Mouse (Mus musculus): ENCODE measurements around the gene Ptger4. TPM values are rescaled to one million over a fixed set of nuclear protein-coding genes. Genes with fewer than 3 reads are reported as not detected.
"Not testable (repeated sequence)": the region's sequence is repeated elsewhere in the genome, so short reads cannot be mapped to it uniquely, and the experiment has no call there.

Gene Ptger4
- total RNA-seq, 1 experiment from 2014 or later = 10.3 TPM

GRCm38 (mm10) chr15:5239361-5239760 lies 4.6 kb downstream of the Ptger4 start:
- no peak for ATAC-seq (replicated peaks; ENCODE audit: low read depth, poor library complexity, severe bottlenecking)

- no peak for ATAC-seq (replicated peaks; ENCODE audit: low read depth, poor library complexity, severe bottlenecking)
Measured at GRCm38 (mm10) chr15:5238553-5238952, 5.4 kb downstream of the Ptger4 start.

- ATAC-seq (replicated peaks; ENCODE audit: low read depth, poor library complexity, severe bottlenecking) = no peak
Measured at GRCm38 (mm10) chr15:5238073-5238472, 5.9 kb downstream of the Ptger4 start.

- no peak for ATAC-seq (replicated peaks; ENCODE audit: low read depth, poor library complexity, severe bottlenecking)
Measured at GRCm38 (mm10) chr15:5237012-5237660, 6.9 kb downstream of the Ptger4 start.

- peak; percentile 64 for ATAC-seq (replicated peaks; ENCODE audit: low read depth, poor library complexity, severe bottlenecking)
Measured at GRCm38 (mm10) chr15:5236538-5236937, 7.4 kb downstream of the Ptger4 start.

GRCm38 (mm10) chr15:5235527-5235926 lies 8.5 kb downstream of the Ptger4 start:
- peak; percentile 16; the same call in 1 of the 2 replicates for ATAC-seq (replicated peaks; ENCODE audit: low read depth, poor library complexity, severe bottlenecking)

- ATAC-seq (replicated peaks; ENCODE audit: low read depth, poor library complexity, severe bottlenecking) = no peak
Measured at GRCm38 (mm10) chr15:5234659-5235058, 9.3 kb downstream of the Ptger4 start.

- not testable (repeated sequence) for ATAC-seq (replicated peaks; ENCODE audit: low read depth, poor library complexity, severe bottlenecking)
Measured at GRCm38 (mm10) chr15:5230746-5231145, 13.2 kb downstream of the Ptger4 start.

- no peak for ATAC-seq (replicated peaks; ENCODE audit: low read depth, poor library complexity, severe bottlenecking)
Measured at GRCm38 (mm10) chr15:5220491-5220890, 23.5 kb downstream of the Ptger4 start.

- ATAC-seq (replicated peaks; ENCODE audit: low read depth, poor library complexity, severe bottlenecking) = 0 out of 2 replicates have a peak, but pooled peaks have one; percentile 36
Measured at GRCm38 (mm10) chr15:5209116-5209515, 34.9 kb downstream of the Ptger4 start.

- no peak for ATAC-seq (replicated peaks; ENCODE audit: low read depth, poor library complexity, severe bottlenecking)
Measured at GRCm38 (mm10) chr15:5205222-5205621, 38.8 kb downstream of the Ptger4 start.

- no peak for ATAC-seq (replicated peaks; ENCODE audit: low read depth, poor library complexity, severe bottlenecking)
Measured at GRCm38 (mm10) chr15:5196691-5197090, 47.3 kb downstream of the Ptger4 start.

GRCm38 (mm10) chr15:5195987-5196514 lies 47.9 kb downstream of the Ptger4 start:
- ATAC-seq (replicated peaks; ENCODE audit: low read depth, poor library complexity, severe bottlenecking) = peak; percentile 88

- no peak for ATAC-seq (replicated peaks; ENCODE audit: low read depth, poor library complexity, severe bottlenecking)
Measured at GRCm38 (mm10) chr15:5194931-5195330, 49.1 kb downstream of the Ptger4 start.

- no peak for ATAC-seq (replicated peaks; ENCODE audit: low read depth, poor library complexity, severe bottlenecking)
Measured at GRCm38 (mm10) chr15:5194446-5194845, 49.5 kb downstream of the Ptger4 start.

- no peak; the same call in 1 of the 2 replicates for ATAC-seq (replicated peaks; ENCODE audit: low read depth, poor library complexity, severe bottlenecking)
Measured at GRCm38 (mm10) chr15:5193833-5194232, 50.2 kb downstream of the Ptger4 start.

- no peak for ATAC-seq (replicated peaks; ENCODE audit: low read depth, poor library complexity, severe bottlenecking)
Measured at GRCm38 (mm10) chr15:5189504-5190093, 54.4 kb downstream of the Ptger4 start.

GRCm38 (mm10) chr15:5188029-5188428 lies 56.0 kb downstream of the Ptger4 start:
- ATAC-seq (replicated peaks; ENCODE audit: low read depth, poor library complexity, severe bottlenecking) = peak; percentile 76

- no peak for ATAC-seq (replicated peaks; ENCODE audit: low read depth, poor library complexity, severe bottlenecking)
Measured at GRCm38 (mm10) chr15:5187116-5187515, 56.9 kb downstream of the Ptger4 start.

- ATAC-seq (replicated peaks; ENCODE audit: low read depth, poor library complexity, severe bottlenecking) = no peak
Measured at GRCm38 (mm10) chr15:5186293-5186675, 57.7 kb downstream of the Ptger4 start.
